Mouse (Mus musculus) heart, embryonic 14.5 days (tissue): ENCODE data around the gene Enpp3. TPM values are rescaled to one million over a fixed set of nuclear protein-coding genes. Genes with fewer than 3 reads are reported as not detected.

ENCODE experiments used
- ATAC-seq: fragments of 200-750 bp; cut with Nextera tagmentation; 2 replicates; pipeline ENCODE4 v1.8.0; 2017; ENCODE audit warnings: low read depth, moderate TSS enrichment; ENCODE audit not compliant: insufficient number of reproducible peaks, insufficient read depth, low FRiP score
- H3K27ac ChIP-seq, 2 experiments: fragments of 200-500 bp in 1 of 2; fragments of 300-500 bp in 1 of 2; sonication (generic) in 1 of 2; replicated peaks in 1 of 2; 2 replicates each; pipeline ENCODE4 v1.5.1; 2012 to 2014; ENCODE audit warnings: low read depth in 2 of 2, low read length in 2 of 2, control low read depth in 1 of 2, mild to moderate bottlenecking in 1 of 2, mixed read lengths in 1 of 2; ENCODE audit not compliant: control insufficient read depth in 1 of 2, insufficient read depth in 1 of 2
- H3K27me3 ChIP-seq: fragments of 300-500 bp; sonication (generic); 2 replicates; pipeline ENCODE4 v1.6.1; 2014; ENCODE audit warnings: mild to moderate bottlenecking, low read length, control low read depth; ENCODE audit not compliant: control insufficient read depth, insufficient read depth
- H3K36me3 ChIP-seq: fragments of 300-500 bp; sonication (generic); 2 replicates; pipeline ENCODE4 v1.6.1; 2014; ENCODE audit warnings: mild to moderate bottlenecking, control low read depth, low read length, mixed read lengths; ENCODE audit not compliant: control insufficient read depth, insufficient read depth
- H3K4me1 ChIP-seq, 2 experiments: fragments of 200-500 bp in 1 of 2; fragments of 300-500 bp in 1 of 2; sonication (generic) in 1 of 2; 2 replicates each; pipeline ENCODE4 v1.6.1; 2012 to 2014; ENCODE audit warnings: low read length in 2 of 2, control low read depth in 1 of 2, mixed read lengths in 1 of 2; ENCODE audit not compliant: control insufficient read depth in 2 of 2, insufficient read depth in 2 of 2
- H3K4me2 ChIP-seq: fragments of 300-500 bp; sonication (generic); 2 replicates; pipeline ENCODE4 v1.6.1; 2014; ENCODE audit warnings: mild to moderate bottlenecking, low read length
- H3K4me3 ChIP-seq, 2 experiments: fragments of 200-500 bp in 1 of 2; fragments of 300-500 bp in 1 of 2; sonication (generic) in 1 of 2; 2 replicates each; pipeline ENCODE4 v1.5.1; 2012 to 2014; ENCODE audit warnings: low read length in 2 of 2, mild to moderate bottlenecking in 2 of 2, control low read depth in 1 of 2, low read depth in 1 of 2, moderate library complexity in 1 of 2; ENCODE audit not compliant: control insufficient read depth in 1 of 2, insufficient read depth in 1 of 2
- H3K9ac ChIP-seq: fragments of 300-500 bp; sonication (generic); 2 replicates; pipeline ENCODE4 v1.6.1; 2014; ENCODE audit warnings: mild to moderate bottlenecking, low read length
- H3K9me3 ChIP-seq: fragments of 300-500 bp; sonication (generic); 2 replicates; pipeline ENCODE4 v1.6.1; 2016; ENCODE audit warnings: low read length, control low read depth; ENCODE audit not compliant: control insufficient read depth
- WGBS: fragments of 180-500 bp; shearing (Covaris S2); extraction: QIAGEN DNeasy Blood & Tissue Kit; methylation state at CpG from one replicate; pipeline ENCODE4 v1.1.7; 2014; 5-methylcytosine and 5-hydroxymethylcytosine counted together
- polyA plus RNA-seq: library from polyadenylated mRNA; unstranded; fragments of >200 nt; fragmentation: Nextera tagmentation; extraction: Ambion mirVana; gene quantifications from 2 replicates; pipeline ENCODE4 v1.2.1, GENCODE M21; 2014

Enpp3 gene
- polyA plus RNA-seq, 1 experiment from 2014 or later = 2.9 TPM

DNA sequence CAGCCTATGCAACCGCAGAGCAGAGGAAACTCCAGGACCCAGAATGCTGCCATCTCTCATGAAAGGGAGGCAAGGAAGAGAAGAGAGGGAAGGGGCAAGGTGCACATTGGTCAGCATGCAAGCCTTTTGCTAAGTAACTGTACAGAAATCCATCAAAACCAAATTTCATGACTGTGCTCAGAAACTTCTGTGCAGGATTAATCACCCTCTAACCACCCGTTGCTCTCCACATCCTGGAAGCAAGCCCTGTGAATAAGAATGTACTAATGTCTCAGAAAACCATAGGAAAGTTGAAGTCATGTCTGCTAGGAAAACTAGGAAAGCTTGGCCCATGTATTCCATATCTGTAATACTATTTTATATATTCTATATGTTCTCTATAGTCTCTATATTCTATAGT, 103.5 kb downstream of the Enpp3 start:
- WGBS = 74% methylated on average over 2 of the region's 2 CpGs
- Histone ChIP-seq H3K9ac (no peak overlapping the region), H3K27ac (no peak overlapping the region), H3K4me2 (no peak overlapping the region), H3K36me3 (no peaks in the 10 kb centered on the region), H3K4me3 (no peak overlapping the region), H3K4me1 (no peaks in the 10 kb centered on the region; a peak in 1 of 4 replicates), H3K27me3 (no peaks in the 10 kb centered on the region), H3K9me3 (no peaks in the 10 kb centered on the region)
- no peak for ATAC-seq

GRCm38 (mm10) chr10:24738456-24738855, 104.2 kb downstream of the Enpp3 start:
- ATAC-seq = no peak
- WGBS = 73% methylated on average over 2 of the region's 2 CpGs

GRCm38 (mm10) chr10:24735027-24735777, 107.4 kb downstream of the Enpp3 start:
- Histone ChIP-seq H3K9ac (no peak overlapping the region), H3K9me3 (no peaks in the 10 kb centered on the region), H3K4me1 (peaks cover 2 to 7% of the 10 kb centered on the region in 2 experiments; a peak in 2 of 4 replicates), H3K4me2 (no peak overlapping the region), H3K27me3 (no peaks in the 10 kb centered on the region), H3K4me3 (no peak overlapping the region), H3K27ac (no peak overlapping the region), H3K36me3 (no peaks in the 10 kb centered on the region)
- 74% methylated on average over 5 of the region's 5 CpGs for WGBS
- no peak for ATAC-seq

More at GRCm38 (mm10) chr10:24738456-24738855, 104.2 kb downstream of the Enpp3 start:
- H3K27me3 ChIP-seq = no peaks in the 10 kb centered on the region
- no peak overlapping the region for H3K4me3 ChIP-seq
- no peaks in the 10 kb centered on the region for H3K36me3 ChIP-seq
- no peaks in the 10 kb centered on the region; a peak in 1 of 4 replicates for H3K4me1 ChIP-seq
- no peak overlapping the region for H3K4me2 ChIP-seq
- no peaks in the 10 kb centered on the region for H3K9me3 ChIP-seq
- no peak overlapping the region for H3K9ac ChIP-seq
- no peak overlapping the region for H3K27ac ChIP-seq

- Histone ChIP-seq H3K4me2 (no peak overlapping the region), H3K9ac (no peak overlapping the region), H3K9me3 (no peaks in the 10 kb centered on the region), H3K27me3 (no peaks in the 10 kb centered on the region), H3K36me3 (no peaks in the 10 kb centered on the region), H3K4me3 (no peak overlapping the region), H3K27ac (no peak overlapping the region), H3K4me1 (peaks cover 2 to 7% of the 10 kb centered on the region in 2 experiments; a peak in 2 of 4 replicates)
- ATAC-seq = no peak
- 82% methylated on average over 4 of the region's 4 CpGs for WGBS
Measured at GRCm38 (mm10) chr10:24727478-24727877, 115.1 kb downstream of the Enpp3 start.

- Histone ChIP-seq H3K27me3 (no peaks in the 10 kb centered on the region), H3K4me3 (no peak overlapping the region), H3K4me1 (no peaks in the 10 kb centered on the region), H3K9me3 (no peaks in the 10 kb centered on the region), H3K27ac (no peak overlapping the region), H3K9ac (no peak overlapping the region), H3K4me2 (no peak overlapping the region), H3K36me3 (no peaks in the 10 kb centered on the region)
- WGBS = 90% methylated on average over 2 of the region's 2 CpGs
- ATAC-seq = no peak
Measured at GRCm38 (mm10) chr10:24725197-24725596, 117.4 kb downstream of the Enpp3 start.

Other genes with a start within 250 kb of the Enpp3 start
- 21.3 and 29.5 TPM in 2 replicates for gene Ccn2, start 247.4 kb downstream of the Enpp3 start, polyA plus RNA-seq
- 5.0 and 7.2 TPM in 2 replicates for gene Enpp1, start 130.7 kb downstream of the Enpp3 start, polyA plus RNA-seq
- gene Med23, start 27.2 kb upstream of the Enpp3 start, polyA plus RNA-seq = 14.7 and 18.3 TPM in 2 replicates
- gene Arg1, start 84.7 kb upstream of the Enpp3 start, polyA plus RNA-seq = 0.66 and 1.2 TPM in 2 replicates